Mouse (Mus musculus): Measurements from ENCODE around the gene Kpna6. TPM values are rescaled to one million over a fixed set of nuclear protein-coding genes. Genes with fewer than 3 reads are reported as not detected.
"Not testable (repeated sequence)": the region's sequence is repeated elsewhere in the genome, so short reads cannot be mapped to it uniquely, and the experiment has no call there.

Kpna6 gene
- total RNA-seq (2021), result 10 to 100 TPM; 69.9 to 72.4 TPM
- long read RNA-seq, experiment 1, full-length matches to known transcripts, result 6 of 16 reads
- long read RNA-seq, experiment 1, partial matches to known transcripts, result 1 of 16 reads
- long read RNA-seq, experiment 1, other reads (novel, unspliced or antisense), result 9 of 16 reads
- long read RNA-seq, experiment 2, full-length matches to known transcripts, result 5 of 19 reads
- long read RNA-seq, experiment 2, partial matches to known transcripts, result 3 of 19 reads
- long read RNA-seq, experiment 2, other reads (novel, unspliced or antisense), result 11 of 19 reads

- intact Hi-C loops (cut with DNase I), result loop anchor here (2.0 kb wide), 1 partner anchor 25 kb away; the partner anchor contains the start of gene Tmem39b
- peak; percentile 90 to 92 for DNase-seq
Measured at GRCm38 (mm10) chr4:129672083-129672877, at the start of gene Kpna6. TSS of gene Kpna6 (minus strand) at chr4:129672767.

GRCm38 (mm10) chr4:129716310-129716709 is 43.7 kb upstream of the Kpna6 start:
- intact Hi-C loops (cut with DNase I), result no loop called here
- DNase-seq, result no peak

- DNase-seq, result peak in 1 of 2 experiments; percentile 37
- intact Hi-C loops (cut with DNase I), result no loop called here
Measured at GRCm38 (mm10) chr4:129709486-129710129, 37.0 kb upstream of the Kpna6 start.

- intact Hi-C loops (cut with DNase I), result no loop called here
Measured at GRCm38 (mm10) chr4:129706750-129707149, 34.2 kb upstream of the Kpna6 start.

GRCm38 (mm10) chr4:129702454-129702853 is 29.9 kb upstream of the Kpna6 start:
- intact Hi-C loops (cut with DNase I), result loop anchor here (5.0 kb wide), 3 partner anchors 40 to 385 kb away; partner anchors contain the start of genes Adgrb2 and Khdrbs1
- peak; percentile 73 to 75 for DNase-seq

More at GRCm38 (mm10) chr4:129706750-129707149, 34.2 kb upstream of the Kpna6 start:
- no peak for DNase-seq

- intact Hi-C loops (cut with DNase I), result loop anchor here (2.0 to 5.0 kb wide), 5 partner anchors 41 to 386 kb away; partner anchors contain the start of genes Adgrb2, Khdrbs1 and Spocd1
- DNase-seq, result peak; percentile 84 to 91
Measured at GRCm38 (mm10) chr4:129701503-129702377, 29.2 kb upstream of the Kpna6 start.

DNA sequence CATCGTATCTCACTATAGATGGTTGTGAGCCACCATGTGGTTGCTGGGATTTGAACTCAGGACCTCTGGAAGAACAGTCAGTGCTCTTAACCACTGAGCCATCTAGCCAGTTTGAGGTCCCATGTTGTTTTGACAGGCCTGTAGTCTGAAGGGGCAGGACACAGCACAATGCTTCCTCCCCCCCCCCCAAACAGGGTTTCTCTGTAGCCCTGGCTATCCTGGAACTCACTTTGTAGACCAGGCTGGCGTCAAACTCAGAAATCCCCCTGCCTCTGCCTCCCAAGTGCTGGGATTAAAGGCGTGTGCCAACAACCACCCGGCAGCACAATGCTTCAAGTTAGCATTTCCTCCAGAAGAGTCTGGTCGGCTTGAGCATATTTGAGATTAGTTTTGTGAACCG is 28.1 kb upstream of the Kpna6 start:
- intact Hi-C loops (cut with DNase I), result loop anchor here (2.0 to 5.0 kb wide), 5 partner anchors 42 to 387 kb away; partner anchors contain the start of genes Adgrb2, Khdrbs1 and Spocd1
- DNase-seq, result not testable (repeated sequence)

- intact Hi-C loops (cut with DNase I), result loop anchor here (2.0 to 5.0 kb wide), 5 partner anchors 42 to 387 kb away; partner anchors contain the start of genes Adgrb2, Khdrbs1 and Spocd1
- no peak for DNase-seq
Measured at GRCm38 (mm10) chr4:129700216-129700615, 27.6 kb upstream of the Kpna6 start.

DNA sequence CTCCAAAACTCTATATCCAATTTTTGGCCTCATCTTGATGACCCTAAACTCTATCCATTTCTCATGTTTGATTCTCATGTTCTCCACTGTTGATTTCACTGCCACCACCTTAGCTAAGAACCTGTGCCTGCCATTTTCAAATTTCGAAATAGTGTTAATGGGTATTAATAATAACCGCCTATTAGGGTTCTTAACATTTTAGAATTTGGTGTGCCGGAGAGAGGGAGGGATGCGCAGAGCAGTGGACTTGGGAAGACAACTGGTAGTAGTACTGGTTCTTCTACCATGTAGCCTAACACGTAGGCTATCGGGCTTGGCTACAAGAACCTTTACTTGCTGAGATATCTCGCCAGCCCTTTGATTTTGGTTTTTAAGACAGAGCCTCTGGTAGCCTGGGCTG is 24.6 kb upstream of the Kpna6 start:
- intact Hi-C loops (cut with DNase I), result loop anchor here (2.0 kb wide), 1 partner anchor 24 kb away; the partner anchor contains the start of gene Kpna6

DNA sequence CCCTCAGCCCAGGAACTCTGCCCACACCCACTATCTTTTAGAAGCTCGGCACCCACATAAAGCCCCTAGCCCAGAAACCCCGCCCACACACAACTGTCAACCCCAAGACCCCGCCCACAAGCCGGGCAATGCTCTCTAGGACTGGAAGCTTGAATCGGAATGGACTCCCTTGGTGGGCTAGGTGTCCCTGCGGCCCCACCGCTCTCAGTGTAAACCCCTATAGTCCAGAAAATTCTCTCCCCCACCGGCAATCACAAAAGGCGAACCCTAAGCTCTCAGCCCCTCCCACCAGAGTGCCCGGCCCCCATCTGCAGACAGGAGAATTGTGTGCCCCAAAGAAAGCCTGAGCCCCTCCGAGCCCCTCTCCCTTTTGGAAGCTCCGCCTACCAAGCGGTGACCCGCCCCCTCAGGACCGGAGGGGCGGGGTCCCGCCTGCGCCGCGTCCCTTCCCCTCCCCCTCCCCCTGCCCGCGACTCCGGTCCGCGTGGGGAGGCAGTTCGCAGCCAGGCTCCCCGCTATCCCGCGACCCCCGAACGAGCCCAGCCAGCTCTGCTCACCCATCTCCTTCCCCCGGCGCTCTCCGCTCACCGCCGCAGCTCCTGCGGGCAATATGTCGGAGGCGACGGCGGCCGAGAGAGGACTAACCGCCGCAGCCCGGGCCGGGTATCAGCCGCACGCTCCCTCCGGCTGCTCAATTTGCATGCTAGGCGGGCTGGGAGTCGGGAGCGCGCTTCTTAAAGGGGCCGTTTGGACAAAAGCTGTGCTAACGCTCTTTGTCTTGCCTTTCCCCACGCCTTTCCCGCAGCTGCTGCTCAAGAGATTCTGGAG is 23.8 kb upstream of the Kpna6 start, which contains the start of gene Tmem39b:
Tmem39b (minus strand) TSS at position 681 of the 828 bp plus-strand sequence.
- intact Hi-C loops (cut with DNase I), result loop anchor here (2.0 kb wide), 1 partner anchor 24 kb away; the partner anchor contains the start of gene Kpna6
- DNase-seq, result peak; percentile 90 to 93

More for the DNA sequence above, 24.6 kb upstream of the Kpna6 start:
- DNase-seq, result no peak

- no peak for DNase-seq
- intact Hi-C loops (cut with DNase I), result loop anchor here (2.0 kb wide), 1 partner anchor 23 kb away; the partner anchor contains the start of gene Kpna6
Measured at GRCm38 (mm10) chr4:129695815-129696157, 23.2 kb upstream of the Kpna6 start.

- no peak for DNase-seq
Measured at GRCm38 (mm10) chr4:129684531-129684930, 12.0 kb upstream of the Kpna6 start.

DNA sequence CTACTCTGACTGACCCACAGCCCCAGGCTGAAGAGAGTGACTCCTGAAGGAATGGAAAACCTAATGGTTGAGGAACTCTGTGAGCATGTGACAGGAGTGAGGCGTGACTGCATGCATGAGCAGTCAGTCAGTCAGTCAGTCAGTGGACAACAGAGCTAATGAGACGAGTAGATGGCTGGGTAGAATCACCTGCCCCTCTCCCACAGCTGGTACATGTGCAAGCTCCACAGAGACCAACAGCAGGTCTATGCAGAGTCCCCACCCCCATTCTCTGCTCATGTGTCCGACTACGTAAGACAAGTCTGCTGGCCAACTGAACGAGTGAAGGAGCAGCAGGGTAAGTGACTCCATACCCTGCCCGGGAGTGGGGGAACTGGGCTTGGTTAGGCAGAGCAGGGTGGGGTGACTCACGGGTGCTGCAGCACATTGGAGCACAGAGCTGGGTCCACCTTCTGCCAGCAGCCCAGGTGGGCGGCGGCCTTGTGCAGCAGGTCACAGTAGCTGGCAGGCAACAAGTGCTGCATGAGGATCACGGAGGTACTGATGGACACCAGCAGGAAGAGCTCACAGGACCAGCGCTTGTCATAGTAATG is 11.4 kb upstream of the Kpna6 start:
- DNase-seq, result no peak
- intact Hi-C loops (cut with DNase I), result no loop called here

More at GRCm38 (mm10) chr4:129684531-129684930, 12.0 kb upstream of the Kpna6 start:
- intact Hi-C loops (cut with DNase I), result no loop called here

- intact Hi-C loops (cut with DNase I), result no loop called here
- DNase-seq, result no peak
Measured at GRCm38 (mm10) chr4:129681837-129682236, 9.3 kb upstream of the Kpna6 start.

- intact Hi-C loops (cut with DNase I), result loop anchor here (2.0 kb wide), 1 partner anchor 24 kb away; the partner anchor contains the start of gene Tmem39b
- DNase-seq, result no peak
Measured at GRCm38 (mm10) chr4:129672878-129673449, 397 bp upstream of the Kpna6 start.

GRCm38 (mm10) chr4:129671491-129672082 is 980 bp downstream of the Kpna6 start:
- intact Hi-C loops (cut with DNase I), result loop anchor here (2.0 kb wide), 1 partner anchor 25 kb away; the partner anchor contains the start of gene Tmem39b
- peak; percentile 53 to 62 for DNase-seq

DNA sequence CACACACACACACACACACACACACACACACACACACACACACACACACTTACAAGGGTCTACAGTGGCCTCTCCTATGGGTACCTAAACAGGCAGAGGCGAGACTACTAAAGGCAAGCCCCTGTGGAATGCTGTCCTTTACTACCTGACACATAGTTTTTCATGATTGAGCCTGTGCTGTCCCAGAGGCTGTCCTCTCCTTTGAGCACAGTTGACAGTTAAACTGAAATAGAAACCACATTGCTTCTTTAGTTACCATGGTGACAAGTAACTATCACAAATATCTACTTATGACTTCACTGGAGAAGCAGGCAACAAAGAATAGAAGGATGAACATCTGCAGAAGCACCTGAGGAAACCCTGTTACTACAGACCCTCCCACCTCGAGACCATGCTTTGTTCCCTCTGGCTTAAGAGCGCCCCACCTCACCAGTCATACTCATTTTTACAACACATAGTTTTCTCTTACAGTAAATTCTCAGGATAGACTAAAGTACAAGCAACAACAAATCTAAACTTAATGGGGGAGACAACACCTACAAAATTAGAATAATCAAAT is 10.2 kb downstream of the Kpna6 start:
- no peak for DNase-seq
- intact Hi-C loops (cut with DNase I), result no loop called here

Measured in heart, postnatal 14 days (tissue).